Mouse (Mus musculus) frontal cortex, postnatal 36 days (tissue): Measurements from ENCODE around the gene Kiss1r.

Experiments
- DNase-seq, 2 experiments: peaks; one replicate each; pipeline ENCODE4 v3.0.0; 2022; ENCODE audit warnings: low spot score in 2 of 2

Kiss1r gene

DNA sequence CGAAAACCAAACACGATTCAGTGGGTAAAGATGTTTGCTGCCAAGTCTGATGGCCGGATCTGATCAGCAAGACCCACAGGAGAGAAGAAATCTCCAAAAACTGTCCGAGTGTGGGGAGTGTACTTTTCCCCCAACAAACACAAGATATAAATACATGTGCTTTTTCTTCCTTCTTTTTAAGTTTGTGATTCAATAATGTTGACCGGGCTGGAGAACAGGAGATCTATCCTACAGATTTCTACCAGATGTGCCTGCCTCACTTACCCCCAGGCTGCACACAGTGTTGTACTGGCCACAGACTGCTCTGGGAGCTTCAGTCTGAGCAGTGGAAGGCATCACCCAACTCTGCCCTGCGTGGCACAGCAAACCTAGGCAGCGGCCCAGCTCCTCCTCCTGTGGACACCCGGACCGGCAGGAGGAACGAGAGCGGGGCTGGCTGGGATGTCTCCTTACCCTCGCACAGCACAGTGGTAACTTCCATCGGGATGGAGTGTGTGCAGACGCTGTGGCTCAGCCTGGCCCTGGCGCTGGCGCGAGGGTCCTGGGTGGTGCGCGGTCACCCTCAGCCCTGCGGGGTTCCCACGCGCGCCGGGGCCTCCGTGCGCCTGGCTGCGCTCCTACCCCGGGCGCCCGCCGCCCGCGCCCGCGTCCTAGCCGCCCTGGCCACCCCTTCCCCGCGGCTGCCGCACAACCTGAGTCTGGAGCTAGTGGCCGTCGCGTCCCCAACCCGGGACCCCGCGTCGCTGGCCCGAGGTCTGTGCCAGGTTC is 53.8 kb downstream of the Kiss1r start, which contains the start of gene Grin3b:
Gene Grin3b, plus strand, starts transcription at position 301 of the 768 bp plus-strand sequence.
- DNase-seq = no peak

DNA sequence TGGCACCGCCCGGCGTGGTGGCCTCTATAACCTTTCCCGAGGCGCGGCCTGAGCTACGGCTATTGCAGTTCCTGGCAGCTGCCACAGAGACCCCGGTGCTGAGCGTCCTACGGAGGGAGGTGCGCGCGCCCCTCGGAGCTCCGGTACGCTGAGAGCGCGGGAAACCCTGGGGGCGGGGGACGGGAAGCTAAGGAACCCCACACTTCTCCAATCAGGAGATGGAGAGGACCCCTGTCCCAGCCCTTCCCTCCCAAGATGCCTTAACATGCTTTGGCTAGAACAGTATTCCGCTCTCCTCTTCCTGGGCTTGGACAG is 54.4 kb downstream of the Kiss1r start:
- DNase-seq = no peak
